Mouse (Mus musculus) heart, adult 18-20 months (tissue): Measurements from ENCODE around the gene Commd9. TPM values are rescaled to one million over a fixed set of nuclear protein-coding genes. Genes with fewer than 3 reads are reported as not detected.

Source experiments
- DNase-seq, 2 experiments: peaks; one replicate each; pipeline ENCODE4 v3.0.0; 2021 to 2022; ENCODE audit warnings: mixed read lengths in 1 of 2
- total RNA-seq, 2 experiments: library from RNA; stranded (reverse); gene quantifications; 2 replicates each; pipeline ENCODE4 v1.2.3; 2021

Commd9 gene
- total RNA-seq, 2 experiments from 2014 or later, result 28.2 to 32.0 TPM

DNA sequence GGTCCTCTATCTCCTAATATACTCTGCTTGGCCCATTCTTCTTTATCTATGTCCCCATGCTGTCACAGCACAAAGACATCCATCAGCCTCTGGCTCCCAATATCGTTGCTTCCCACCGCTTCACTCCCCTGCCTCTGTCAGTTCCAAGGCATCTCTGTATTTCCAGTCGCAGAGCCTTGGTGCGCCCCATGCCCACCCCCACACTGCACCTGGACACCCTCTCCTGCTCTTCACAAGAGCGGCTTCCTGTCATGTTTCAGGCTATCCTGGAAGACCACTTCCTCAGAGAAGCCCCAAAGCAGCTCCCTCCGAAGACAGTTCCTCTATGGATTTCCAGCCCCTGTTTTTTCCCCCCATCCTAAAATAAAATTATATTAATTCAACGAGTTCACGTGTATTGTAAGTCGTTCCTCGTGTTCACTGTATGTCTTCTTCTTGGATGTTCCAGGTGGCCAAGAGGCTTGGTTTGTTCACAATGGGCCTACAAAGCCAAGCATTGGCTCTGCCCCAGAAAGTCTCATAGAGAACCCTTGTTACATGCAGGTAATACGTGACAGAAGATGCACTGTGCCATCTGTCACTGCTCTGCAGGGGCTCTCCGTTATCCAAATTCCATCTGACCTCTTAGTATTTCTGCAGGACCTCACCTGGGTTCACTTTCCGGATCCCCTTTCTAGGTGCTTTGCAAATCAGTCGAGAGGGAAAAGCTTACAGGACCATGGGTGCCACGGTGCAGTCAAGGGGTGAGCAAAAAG is 23.5 kb downstream of the Commd9 start:
- no peak for DNase-seq

- DNase-seq, result no peak
These were observed 32.5 kb downstream of the Commd9 start for GRCm38 (mm10) chr2:101918518-101918917.

GRCm38 (mm10) chr2:101920136-101920554 is 34.1 kb downstream of the Commd9 start:
- no peak for DNase-seq

GRCm38 (mm10) chr2:101922302-101922701 is 36.3 kb downstream of the Commd9 start:
- DNase-seq, result no peak

- DNase-seq, result no peak
These were observed 37.1 kb downstream of the Commd9 start for GRCm38 (mm10) chr2:101923181-101923580.

GRCm38 (mm10) chr2:101925183-101925582 is 39.1 kb downstream of the Commd9 start:
- DNase-seq, result no peak

DNA sequence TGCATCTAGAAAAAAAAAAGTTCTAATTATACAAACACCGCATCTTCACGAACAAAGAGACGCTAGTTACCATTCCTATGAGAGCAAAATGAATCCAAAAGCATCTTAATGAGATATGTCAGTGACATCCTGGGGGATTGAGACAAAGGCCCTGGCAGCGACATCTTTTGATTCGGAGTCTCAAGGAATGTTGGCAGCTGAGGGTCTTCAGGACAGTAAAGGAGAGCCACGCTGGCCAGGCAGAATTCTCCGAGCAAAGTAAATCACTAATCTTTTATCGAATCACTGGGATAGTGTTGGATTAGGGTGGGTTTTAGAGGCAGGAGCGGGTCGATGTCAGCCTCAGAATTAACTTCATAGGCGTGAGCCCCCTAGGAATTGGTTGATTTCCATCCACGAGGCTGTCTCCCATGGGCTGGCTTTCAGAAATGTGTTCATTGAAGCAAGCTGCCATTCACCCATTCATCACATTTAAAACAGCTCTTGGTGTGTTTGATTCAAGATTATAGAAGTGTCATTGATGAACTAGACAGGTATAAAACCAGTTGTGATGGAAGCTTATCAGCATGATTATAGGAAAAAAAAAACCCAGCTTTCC is 39.6 kb downstream of the Commd9 start:
- DNase-seq, result no peak

DNA sequence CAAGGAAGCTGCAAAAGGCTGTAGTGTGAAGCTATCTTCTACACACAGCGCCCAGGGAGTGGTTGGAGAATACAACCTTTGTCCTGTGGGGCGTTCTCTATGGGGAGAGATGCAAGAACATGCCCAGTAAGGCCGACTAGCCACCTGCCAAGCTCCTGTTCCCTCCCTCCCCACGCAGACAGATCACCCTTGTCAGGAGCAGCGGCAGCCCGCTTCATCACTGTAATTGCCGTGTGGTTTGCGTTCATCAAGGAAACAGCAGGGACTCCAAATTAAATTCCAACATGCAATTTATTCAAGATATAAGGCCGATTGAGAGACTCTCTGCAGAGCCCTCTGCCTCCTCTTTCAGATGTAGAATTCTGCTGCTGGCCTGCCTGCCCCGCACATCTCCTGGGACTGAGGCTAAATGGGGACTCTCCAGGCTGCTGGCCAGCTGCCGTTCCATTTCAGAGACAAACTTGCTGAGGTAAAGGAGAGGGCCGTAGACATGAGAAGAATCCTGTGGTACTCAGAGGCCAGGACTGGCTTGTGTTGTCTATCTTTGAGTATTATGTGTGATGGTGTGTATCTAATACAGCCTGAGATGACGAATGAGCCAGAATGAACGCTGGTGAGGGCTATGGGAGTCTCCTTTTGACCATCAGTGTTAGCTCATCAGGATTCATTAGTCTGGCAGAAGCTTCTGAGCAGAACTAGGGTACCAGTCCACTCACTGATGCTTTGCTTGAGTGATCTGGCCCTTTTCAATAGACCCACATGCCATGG is 46.3 kb downstream of the Commd9 start:
- DNase-seq, result peak; percentile 10 to 13

- no peak for DNase-seq
These were observed 47.3 kb downstream of the Commd9 start for GRCm38 (mm10) chr2:101933301-101933700.

GRCm38 (mm10) chr2:101935006-101935405 is 49.0 kb downstream of the Commd9 start:
- DNase-seq, result no peak

- DNase-seq, result no peak
These were observed 64.9 kb downstream of the Commd9 start for GRCm38 (mm10) chr2:101950716-101951520.

Other genes with a start within 250 kb of the Commd9 start
- gene Rag1, start 236.7 kb upstream of the Commd9 start, total RNA-seq, result not detected
- gene B230118H07Rik, start 236.7 kb upstream of the Commd9 start, total RNA-seq, result 100 to 1,000 TPM in 1 of 2 experiments, 10 to 100 TPM in 1; 99.7 to 110 TPM
- 1 to 10 TPM; 9.4 TPM for gene Traf6, start 207.8 kb upstream of the Commd9 start, total RNA-seq
- 1 to 10 TPM; 1.5 to 2.3 TPM for gene Prr5l, start 3.2 kb upstream of the Commd9 start, total RNA-seq